Mouse (Mus musculus): ENCODE measurements around the gene Gtf2ird1. TPM values are rescaled to one million over a fixed set of nuclear protein-coding genes. Genes with fewer than 3 reads are reported as not detected.
"Not testable (repeated sequence)": the region's sequence is repeated elsewhere in the genome, so short reads cannot be mapped to it uniquely, and the experiment has no call there.

The Gtf2ird1 gene
- polyA plus RNA-seq, 1 experiment: 94.2 TPM

DNA sequence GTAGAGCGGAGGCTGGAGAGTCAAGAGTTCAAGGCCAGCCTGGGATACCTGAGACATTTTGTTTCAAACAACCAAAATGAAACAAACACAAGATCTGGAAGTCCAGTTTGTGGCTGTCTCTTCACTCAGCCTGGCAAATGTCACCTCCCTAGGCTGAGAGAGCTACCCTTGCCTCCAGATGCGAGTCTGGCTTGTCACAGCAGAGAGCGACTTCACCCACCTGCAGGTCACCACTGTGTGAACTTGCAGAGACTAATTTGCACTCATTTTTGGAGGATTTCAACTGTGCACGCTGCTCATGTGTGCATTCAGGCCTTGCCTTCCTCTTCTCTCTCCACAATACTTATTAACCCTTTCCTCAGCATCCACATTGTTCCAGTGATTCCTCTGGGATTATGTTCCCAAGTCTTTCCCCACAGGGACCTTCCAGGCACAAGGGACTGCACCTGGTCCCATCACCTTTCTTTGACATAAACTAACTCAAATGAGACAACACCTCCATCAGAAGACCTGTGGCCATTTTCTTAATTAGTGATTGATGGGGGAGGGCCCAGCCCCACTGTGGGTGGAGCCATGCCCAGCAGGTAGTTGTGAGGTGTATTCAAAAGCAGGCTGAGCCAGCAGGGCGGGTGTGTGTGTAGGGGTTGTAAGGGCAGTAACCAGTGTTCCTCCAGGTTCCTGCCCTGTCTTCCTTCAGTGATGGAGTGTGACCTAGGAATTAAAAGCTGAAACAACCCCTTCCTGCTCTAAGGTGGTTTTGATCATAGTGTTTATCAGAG lies 84.8 kb downstream of the Gtf2ird1 start:
- TF ChIP-seq EP300 (IDR thresholded peaks at IDR 0.05; ENCODE audit: insufficient read depth, low read depth, low read length) (no peak), CTCF (IDR thresholded peaks at IDR 0.05; ENCODE audit: low read depth, low read length) (no peak), POLR2A (IDR thresholded peaks at IDR 0.05; ENCODE audit: insufficient read depth, low read length) (no peak)
- Histone ChIP-seq H3K4me1 (ENCODE audit: control insufficient read depth, insufficient read depth, low read length) (no peaks in the 10 kb centered on the region), H3K36me3 (ENCODE audit: control insufficient read depth, insufficient read depth, low read length, poor library complexity, severe bottlenecking) (peaks cover 6% of the 10 kb centered on the region; the same call in 1 of the 2 replicates), H3K9ac (ENCODE audit: low read depth, poor library complexity, severe bottlenecking) (no peak overlapping the region), H3K27ac (ENCODE audit: insufficient read depth, low read length) (no peak overlapping the region), H3K4me3 (ENCODE audit: low read depth, low read length) (no peak overlapping the region), H3K27me3 (ENCODE audit: control insufficient read depth, insufficient read depth, low read length, poor library complexity, severe bottlenecking) (no peaks in the 10 kb centered on the region), H3K9me3 (replicated peaks; ENCODE audit: control insufficient read depth, insufficient read depth, low read length, poor library complexity, severe bottlenecking) (no peaks in the 10 kb centered on the region)

DNA sequence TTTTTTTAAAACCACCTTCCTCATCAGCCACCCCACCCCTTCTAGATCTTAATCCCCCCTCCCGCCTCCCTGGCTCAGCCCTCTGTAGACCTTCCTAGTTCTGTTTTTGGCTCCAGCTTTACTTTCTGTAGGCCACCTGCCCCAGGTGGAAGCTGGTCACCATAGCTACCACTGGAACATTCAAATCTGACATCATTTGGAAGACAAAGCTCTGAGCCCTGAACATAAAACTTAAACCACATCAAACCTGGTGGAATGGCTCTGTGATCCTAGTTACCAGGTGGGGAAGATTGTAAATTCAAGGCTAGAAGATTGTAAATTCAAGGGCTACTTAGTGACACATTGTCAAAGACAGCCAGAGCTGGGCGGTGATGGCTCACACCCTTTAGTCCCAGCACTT lies 85.7 kb downstream of the Gtf2ird1 start:
- no peaks in the 10 kb centered on the region for H3K9me3 ChIP-seq (replicated peaks; ENCODE audit: control insufficient read depth, insufficient read depth, low read length, poor library complexity, severe bottlenecking)
- no peak overlapping the region for H3K4me3 ChIP-seq (ENCODE audit: low read depth, low read length)
- H3K36me3 ChIP-seq (ENCODE audit: control insufficient read depth, insufficient read depth, low read length, poor library complexity, severe bottlenecking): peaks cover 6% of the 10 kb centered on the region; the same call in 1 of the 2 replicates
- H3K27me3 ChIP-seq (ENCODE audit: control insufficient read depth, insufficient read depth, low read length, poor library complexity, severe bottlenecking): no peaks in the 10 kb centered on the region
- TF ChIP-seq POLR2A (IDR thresholded peaks at IDR 0.05; ENCODE audit: insufficient read depth, low read length): no peak
- no peak for TF ChIP-seq EP300 (IDR thresholded peaks at IDR 0.05; ENCODE audit: insufficient read depth, low read depth, low read length)
- TF ChIP-seq CTCF (IDR thresholded peaks at IDR 0.05; ENCODE audit: low read depth, low read length): no peak
- H3K9ac ChIP-seq (ENCODE audit: low read depth, poor library complexity, severe bottlenecking): no peak overlapping the region
- H3K4me1 ChIP-seq (ENCODE audit: control insufficient read depth, insufficient read depth, low read length): no peaks in the 10 kb centered on the region
- no peak overlapping the region for H3K27ac ChIP-seq (ENCODE audit: insufficient read depth, low read length)

DNA sequence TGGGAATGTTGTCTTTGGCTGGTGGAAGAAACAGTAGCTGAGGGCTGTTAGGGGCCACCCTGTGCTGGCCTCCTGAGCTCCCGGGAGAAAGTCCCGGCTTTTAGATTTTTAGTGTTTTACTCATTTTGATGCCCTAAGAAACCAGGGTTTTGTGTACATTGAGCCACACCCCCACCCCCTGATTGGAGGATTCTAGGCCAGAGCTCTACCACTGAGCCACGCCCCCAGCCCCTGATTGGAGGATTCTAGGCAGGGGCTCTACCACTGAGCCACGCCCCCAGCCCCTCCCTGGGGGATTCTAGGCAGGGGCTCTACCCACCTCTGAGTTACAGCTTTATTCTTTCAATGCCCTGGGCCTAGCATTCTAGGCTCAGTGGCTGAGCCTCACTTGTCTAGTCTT lies 97.4 kb downstream of the Gtf2ird1 start:
- Histone ChIP-seq H3K36me3 (ENCODE audit: control insufficient read depth, insufficient read depth, low read length, poor library complexity, severe bottlenecking) (peaks cover 21% of the 10 kb centered on the region), H3K27me3 (ENCODE audit: control insufficient read depth, insufficient read depth, low read length, poor library complexity, severe bottlenecking) (no peaks in the 10 kb centered on the region), H3K9ac (ENCODE audit: low read depth, poor library complexity, severe bottlenecking) (no peak overlapping the region), H3K4me1 (ENCODE audit: control insufficient read depth, insufficient read depth, low read length) (peaks cover 1% of the 10 kb centered on the region), H3K4me3 (ENCODE audit: low read depth, low read length) (no peak overlapping the region), H3K27ac (ENCODE audit: insufficient read depth, low read length) (no peak overlapping the region), H3K9me3 (replicated peaks; ENCODE audit: control insufficient read depth, insufficient read depth, low read length, poor library complexity, severe bottlenecking) (no peaks in the 10 kb centered on the region)
- no peak for TF ChIP-seq CTCF (IDR thresholded peaks at IDR 0.05; ENCODE audit: low read depth, low read length)
- TF ChIP-seq POLR2A (IDR thresholded peaks at IDR 0.05; ENCODE audit: insufficient read depth, low read length): no peak
- TF ChIP-seq EP300 (IDR thresholded peaks at IDR 0.05; ENCODE audit: insufficient read depth, low read depth, low read length): no peak

DNA sequence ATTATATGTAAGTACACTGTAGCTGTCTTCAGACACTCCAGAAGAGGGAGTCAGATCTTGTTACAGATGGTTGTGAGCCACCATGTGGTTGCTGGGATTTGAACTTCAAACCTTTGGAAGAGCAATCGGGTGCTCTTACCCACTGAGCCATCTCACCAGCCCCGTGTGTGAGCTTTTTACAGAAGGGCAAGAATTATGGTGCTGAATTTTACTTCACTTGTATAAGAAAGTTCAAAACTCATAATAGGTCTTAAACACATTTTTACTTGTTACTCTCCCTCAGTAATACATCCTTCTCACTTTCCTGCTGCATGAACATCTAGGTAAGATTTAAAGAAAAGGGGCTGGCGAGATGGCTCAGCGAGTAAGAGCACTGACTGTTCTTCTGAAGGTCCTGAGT lies 101.1 kb downstream of the Gtf2ird1 start:
- not testable (repeated sequence) for H3K27me3 ChIP-seq (ENCODE audit: control insufficient read depth, insufficient read depth, low read length, poor library complexity, severe bottlenecking); H3K4me3 ChIP-seq (ENCODE audit: low read depth, low read length); H3K4me1 ChIP-seq (ENCODE audit: control insufficient read depth, insufficient read depth, low read length); H3K27ac ChIP-seq (ENCODE audit: insufficient read depth, low read length); H3K9me3 ChIP-seq (replicated peaks; ENCODE audit: control insufficient read depth, insufficient read depth, low read length, poor library complexity, severe bottlenecking); H3K9ac ChIP-seq (ENCODE audit: low read depth, poor library complexity, severe bottlenecking)
- peaks cover 12% of the 10 kb centered on the region for H3K36me3 ChIP-seq (ENCODE audit: control insufficient read depth, insufficient read depth, low read length, poor library complexity, severe bottlenecking)

DNA sequence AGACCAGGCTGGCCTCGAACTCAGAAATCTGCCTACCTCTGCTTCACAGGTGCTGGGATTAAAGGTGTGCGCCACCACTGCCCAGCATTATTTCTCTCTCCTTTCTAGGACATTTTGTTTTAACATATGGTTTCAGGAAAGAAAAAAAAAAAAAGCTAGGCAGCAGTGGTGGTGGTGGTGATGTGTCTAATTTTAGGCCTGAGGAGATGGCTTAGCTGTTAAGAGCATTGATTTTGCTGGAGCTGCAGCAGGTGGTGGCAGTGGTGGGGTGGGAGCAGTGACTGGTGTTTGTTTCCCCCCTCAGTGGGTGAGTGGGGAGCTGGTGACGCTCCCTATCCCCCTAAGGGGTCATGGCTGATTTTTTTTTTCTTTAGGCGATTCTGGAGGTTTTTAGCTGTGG lies 103.4 kb downstream of the Gtf2ird1 start:
- no peaks in the 10 kb centered on the region for H3K27me3 ChIP-seq (ENCODE audit: control insufficient read depth, insufficient read depth, low read length, poor library complexity, severe bottlenecking)
- no peak for TF ChIP-seq CTCF (IDR thresholded peaks at IDR 0.05; ENCODE audit: low read depth, low read length)
- TF ChIP-seq POLR2A (IDR thresholded peaks at IDR 0.05; ENCODE audit: insufficient read depth, low read length): no peak
- TF ChIP-seq EP300 (IDR thresholded peaks at IDR 0.05; ENCODE audit: insufficient read depth, low read depth, low read length): no peak
- H3K4me1 ChIP-seq (ENCODE audit: control insufficient read depth, insufficient read depth, low read length): no peaks in the 10 kb centered on the region
- no peak overlapping the region for H3K4me3 ChIP-seq (ENCODE audit: low read depth, low read length)
- H3K9me3 ChIP-seq (replicated peaks; ENCODE audit: control insufficient read depth, insufficient read depth, low read length, poor library complexity, severe bottlenecking): no peaks in the 10 kb centered on the region
- no peak overlapping the region for H3K27ac ChIP-seq (ENCODE audit: insufficient read depth, low read length)
- H3K36me3 ChIP-seq (ENCODE audit: control insufficient read depth, insufficient read depth, low read length, poor library complexity, severe bottlenecking): no peaks in the 10 kb centered on the region
- H3K9ac ChIP-seq (ENCODE audit: low read depth, poor library complexity, severe bottlenecking): no peak overlapping the region

DNA sequence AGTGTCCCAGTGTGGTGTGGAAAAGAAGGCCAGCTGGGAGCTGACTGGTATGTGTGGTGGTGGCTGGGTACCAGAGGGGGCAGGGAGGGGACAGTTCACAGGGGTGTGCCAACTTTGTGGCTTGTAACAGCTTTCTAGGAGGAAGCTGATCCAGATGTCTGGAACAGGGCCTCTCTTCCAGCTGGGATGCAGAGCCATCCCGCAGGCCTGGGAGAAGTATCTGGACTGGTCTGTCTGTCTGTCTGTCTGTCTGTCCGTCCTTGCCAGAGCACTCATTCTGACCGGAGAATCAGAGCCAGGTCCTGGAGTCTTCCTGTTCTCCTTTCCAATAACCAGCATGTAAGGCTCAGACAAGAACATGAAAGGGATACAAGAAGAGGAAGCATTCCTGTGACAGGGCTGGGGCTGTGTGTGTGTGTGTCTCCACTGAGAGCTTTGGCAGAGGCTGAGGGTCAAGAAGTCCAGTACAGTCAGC lies 104.0 kb downstream of the Gtf2ird1 start:
- H3K27ac ChIP-seq (ENCODE audit: insufficient read depth, low read length): no peak overlapping the region
- no peaks in the 10 kb centered on the region for H3K36me3 ChIP-seq (ENCODE audit: control insufficient read depth, insufficient read depth, low read length, poor library complexity, severe bottlenecking)
- no peaks in the 10 kb centered on the region for H3K9me3 ChIP-seq (replicated peaks; ENCODE audit: control insufficient read depth, insufficient read depth, low read length, poor library complexity, severe bottlenecking)
- H3K4me3 ChIP-seq (ENCODE audit: low read depth, low read length): no peak overlapping the region
- TF ChIP-seq EP300 (IDR thresholded peaks at IDR 0.05; ENCODE audit: insufficient read depth, low read depth, low read length) (no peak), POLR2A (IDR thresholded peaks at IDR 0.05; ENCODE audit: insufficient read depth, low read length) (no peak), CTCF (IDR thresholded peaks at IDR 0.05; ENCODE audit: low read depth, low read length) (no peak)
- no peaks in the 10 kb centered on the region for H3K4me1 ChIP-seq (ENCODE audit: control insufficient read depth, insufficient read depth, low read length)
- H3K9ac ChIP-seq (ENCODE audit: low read depth, poor library complexity, severe bottlenecking): no peak overlapping the region
- H3K27me3 ChIP-seq (ENCODE audit: control insufficient read depth, insufficient read depth, low read length, poor library complexity, severe bottlenecking): no peaks in the 10 kb centered on the region

Data from ES-Bruce4 (cell line).